Mouse (Mus musculus) cortical plate, adult 2 months (tissue): ENCODE results near the gene Atp6v0d1.

Source experiments
- CTCF ChIP-seq: fragments of 200-500 bp; IDR thresholded peaks from 2 replicates; pipeline ENCODE4 v1.5.1; 2011; ENCODE audit warnings: mild to moderate bottlenecking, control low read depth, low read length; ENCODE audit not compliant: insufficient read depth; ENCODE audit errors: extremely low read depth
- POLR2A ChIP-seq: fragments of 200-500 bp; IDR thresholded peaks from 2 replicates; pipeline ENCODE4 v1.6.1; 2011; ENCODE audit warnings: mild to moderate bottlenecking, low read length, control low read depth; ENCODE audit not compliant: insufficient read depth; ENCODE audit errors: extremely low read depth

- TF ChIP-seq CTCF (peak; percentile 28; the same call in 1 of the 2 replicates), POLR2A (no peak)
Measured at GRCm38 (mm10) chr8:105484392-105484791, 81.5 kb downstream of the Atp6v0d1 start.
